Mouse (Mus musculus) heart, adult 2 months (tissue): ENCODE measurements at regions not wholly inside any gene's neighbourhood (a gene's known extent, or its start where the extent isn't known, plus 50 kb on each side); places are given as distances from the start of the nearest gene placed in this dataset.

ENCODE experiments used
- CTCF ChIP-seq: fragments of 200-600 bp; IDR thresholded peaks from 2 replicates; pipeline ENCODE4 v1.8.1; 2022; ENCODE audit warnings: antibody characterized with exemption, mild to moderate bottlenecking, moderate library complexity
- POLR2A ChIP-seq: fragments of 200-500 bp; IDR thresholded peaks from 2 replicates; pipeline ENCODE4 v1.6.1; 2011; ENCODE audit warnings: mild to moderate bottlenecking, low read depth, low read length, control low read depth; ENCODE audit not compliant: insufficient read depth

GRCm38 (mm10) chr14:123056976-123057375 is 73.1 kb upstream of the Tmtc4 start:
- TF ChIP-seq CTCF (no peak), POLR2A (no peak)
